ENCODE assay signal across 9 mouse cellular contexts in genomic region chr9:111495561-111495960, GRCm38 (mm10). TPM values are rescaled to one million over a fixed set of nuclear protein-coding genes. Genes with fewer than 3 reads are reported as not detected.
DNase-seq lines count a peak whose midpoint lies in the region; ATAC-seq and TF ChIP-seq lines count a peak whose summit lies in the region.
"Had no signal": no experiment of that assay in that cellular context is flagged by ENCODE, and none has a peak within 500 bp of the region (broad histone marks: within the 10 kb centered on the region; RNA-seq: fewer than 3 reads in every experiment).

No protein-coding gene starts in this region.

- H3K4me3 ChIP-seq in kidney, embryonic 15.5 days (replicated peaks): no peak overlapping the region
- H3K4me3 ChIP-seq in liver, embryonic 14.5 days (ENCODE audit: insufficient read depth in 1 of 2, low read depth in 2 of 2, low read length in 2 of 2): no peak overlapping the region
- H3K4me3 ChIP-seq in neural tube, embryonic 14.5 days (ENCODE audit: low read depth, low read length): no peak overlapping the region
- H3K4me3 ChIP-seq: megakaryocyte, embryonic 14.5 days had no signal

- TF ChIP-seq EP300 in liver, embryonic 14.5 days (IDR thresholded peaks at IDR 0.05; ENCODE audit: low read depth): no peak

- peaks cover 11% of the 10 kb centered on the region; the same call in 1 of the 2 replicates for H3K27me3 ChIP-seq in kidney, embryonic 15.5 days
- H3K27me3 ChIP-seq in liver, embryonic 14.5 days (ENCODE audit: control insufficient read depth, insufficient read depth, low read length): no peaks in the 10 kb centered on the region; the same call in 1 of the 2 replicates
- no peaks in the 10 kb centered on the region for H3K27me3 ChIP-seq in neural tube, embryonic 14.5 days (ENCODE audit: control insufficient read depth, insufficient read depth, low read length)

- WGBS in kidney, embryonic 15.5 days: under 1% methylated on average over 5 of the region's 5 CpGs
- WGBS in liver, embryonic 14.5 days (ENCODE audit: insufficient replicate concordance): under 1% methylated on average over 5 of the region's 5 CpGs
- WGBS in neural tube, embryonic 14.5 days: 0% methylated on average over 5 of the region's 5 CpGs

- H3K9me3 ChIP-seq in kidney, embryonic 15.5 days (replicated peaks): no peaks in the 10 kb centered on the region
- H3K9me3 ChIP-seq in liver, embryonic 14.5 days (ENCODE audit: control insufficient read depth, low read length): no peaks in the 10 kb centered on the region
- H3K9me3 ChIP-seq in neural tube, embryonic 14.5 days (ENCODE audit: control insufficient read depth, low read length): no peaks in the 10 kb centered on the region
- H3K9me3 ChIP-seq: megakaryocyte, embryonic 14.5 days had no signal

- H3K27ac ChIP-seq in kidney, embryonic 15.5 days: no peak overlapping the region
- H3K27ac ChIP-seq in liver, embryonic 14.5 days: no peak overlapping the region
- H3K27ac ChIP-seq in neural tube, embryonic 14.5 days (ENCODE audit: low read depth, low read length): no peak overlapping the region

- H3K36me3 ChIP-seq in kidney, embryonic 15.5 days: no peaks in the 10 kb centered on the region
- no peaks in the 10 kb centered on the region for H3K36me3 ChIP-seq in liver, embryonic 14.5 days (replicated peaks; ENCODE audit: control insufficient read depth, insufficient read depth, low read depth)
- no peaks in the 10 kb centered on the region for H3K36me3 ChIP-seq in neural tube, embryonic 14.5 days (ENCODE audit: control insufficient read depth, insufficient read depth, low read length)

- H3K9ac ChIP-seq in kidney, embryonic 15.5 days: no peak overlapping the region
- no peak overlapping the region for H3K9ac ChIP-seq in liver, embryonic 14.5 days (replicated peaks)
- no peak overlapping the region for H3K9ac ChIP-seq in neural tube, embryonic 14.5 days (replicated peaks; ENCODE audit: low read depth, low read length)

- intact Hi-C loops in gastrocnemius, postnatal 14 days (cut with DNase I; ENCODE audit: low total_unique reads): no loop called here

- peaks cover 4% of the 10 kb centered on the region; the same call in 1 of the 2 replicates for H3K4me1 ChIP-seq in kidney, embryonic 15.5 days
- H3K4me1 ChIP-seq in liver, embryonic 14.5 days (replicated peaks; ENCODE audit: control insufficient read depth in 2 of 2, insufficient read depth in 2 of 2, low read length in 1 of 2): no peaks in the 10 kb centered on the region
- no peaks in the 10 kb centered on the region for H3K4me1 ChIP-seq in neural tube, embryonic 14.5 days (ENCODE audit: control insufficient read depth, insufficient read depth, low read length)

- peak; percentile 86 for TF ChIP-seq CTCF in liver, embryonic 14.5 days (IDR thresholded peaks at IDR 0.05; ENCODE audit: low read depth)

- ATAC-seq in kidney, embryonic 15.5 days (replicated peaks; ENCODE audit: low FRiP score): peak; percentile 56
- ATAC-seq in liver, embryonic 14.5 days (ENCODE audit: insufficient read depth): no peak
- peak; percentile 78 for ATAC-seq in neural tube, embryonic 14.5 days (ENCODE audit: low read depth)

- DNase-seq in ovary, postnatal 10 days (ENCODE audit: low spot score): peak; percentile 44
- no peak for DNase-seq in ovary, adult 18-20 months (ENCODE audit: low spot score)
- peak; percentile 87 to 92 for DNase-seq in cerebellum, postnatal 14 days
- DNase-seq in gastrocnemius, postnatal 14 days: peak; percentile 57
- DNase-seq in liver, embryonic 14.5 days (ENCODE audit: low read depth in 3 of 3, low spot score in 3 of 3): peak; percentile 2 to 20 (median 12)
- peak; percentile 16 for DNase-seq in testis, postnatal 14 days (ENCODE audit: low spot score)

- no peak overlapping the region for H3K4me2 ChIP-seq in kidney, embryonic 15.5 days
- H3K4me2 ChIP-seq in liver, embryonic 14.5 days (ENCODE audit: low read depth): no peak overlapping the region
- H3K4me2 ChIP-seq in neural tube, embryonic 14.5 days (ENCODE audit: low read depth, low read length): no peak overlapping the region

RNA-seq across cellular contexts. Expression of gene Dclk3, which starts 56.7 kb away (rescaled TPM):
- 1 to 10 TPM in 1 of 2 experiments, under 1 TPM in 1; 0.62 to 1.4 TPM for total RNA-seq in gastrocnemius, postnatal 14 days (2021)
- 3.2 TPM in 2 replicates for polyA plus RNA-seq in kidney, embryonic 15.5 days (2015; fragmentation: Nextera tagmentation; extraction: Ambion mirVana)
- polyA plus RNA-seq in liver, embryonic 14.5 days (2012; rRNA removed): 0.02 TPM in 1 of 2 replicates, not detected in the other
- polyA plus RNA-seq in liver, embryonic 14.5 days (2014; fragmentation: Nextera tagmentation; extraction: Ambion mirVana): 0.03 TPM in 1 of 2 replicates, not detected in the other
- 10.3 and 13.0 TPM in 2 replicates for polyA plus RNA-seq in neural tube, embryonic 14.5 days (2014; fragmentation: Nextera tagmentation; extraction: Ambion mirVana)
